Mouse (Mus musculus): ENCODE measurements around the gene Galntl6.

The Galntl6 gene

DNA sequence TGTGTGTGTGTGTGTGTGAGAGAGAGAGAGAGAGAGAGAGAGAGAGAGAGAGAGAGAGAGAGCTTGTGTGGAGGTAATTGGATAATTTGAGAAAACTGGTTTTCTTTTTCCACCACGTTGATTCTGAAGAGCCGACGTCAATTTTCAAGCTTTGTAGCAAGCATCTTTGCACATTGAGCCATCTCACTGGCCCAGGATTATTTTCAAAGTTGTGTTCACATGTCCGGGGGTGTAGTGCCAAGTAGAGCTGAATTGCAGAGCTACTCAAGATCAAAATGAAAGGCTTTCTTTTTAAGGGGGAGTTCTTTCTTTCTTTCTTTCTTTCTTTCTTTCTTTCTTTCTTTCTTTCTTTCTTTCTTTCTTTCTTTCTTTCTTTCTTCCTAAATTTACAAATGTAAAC is 1022.3 kb downstream of the Galntl6 start:
- in situ Hi-C loops (cut with MboI; ENCODE audit: low sequenced_read_pairs): no loop called here

DNA sequence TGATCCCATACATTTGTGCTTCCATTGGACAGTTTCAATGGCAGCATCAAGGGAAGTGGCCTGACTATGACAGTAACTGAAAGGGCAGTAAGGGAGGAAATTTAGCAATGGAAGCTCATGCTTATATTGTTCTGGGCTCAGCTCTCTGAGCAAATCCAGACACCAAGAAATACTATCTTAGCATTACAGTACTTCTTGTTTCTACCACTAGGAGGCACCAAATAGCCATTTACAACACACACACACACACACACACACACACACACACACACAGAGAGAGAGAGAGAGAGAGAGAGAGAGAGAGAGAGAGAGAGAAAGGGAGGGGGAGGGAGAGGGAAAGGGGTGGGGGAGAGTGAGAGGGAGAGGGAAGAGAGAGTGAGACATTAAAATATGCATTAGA is 1023.6 kb downstream of the Galntl6 start:
- in situ Hi-C loops (cut with MboI; ENCODE audit: low sequenced_read_pairs): no loop called here

DNA sequence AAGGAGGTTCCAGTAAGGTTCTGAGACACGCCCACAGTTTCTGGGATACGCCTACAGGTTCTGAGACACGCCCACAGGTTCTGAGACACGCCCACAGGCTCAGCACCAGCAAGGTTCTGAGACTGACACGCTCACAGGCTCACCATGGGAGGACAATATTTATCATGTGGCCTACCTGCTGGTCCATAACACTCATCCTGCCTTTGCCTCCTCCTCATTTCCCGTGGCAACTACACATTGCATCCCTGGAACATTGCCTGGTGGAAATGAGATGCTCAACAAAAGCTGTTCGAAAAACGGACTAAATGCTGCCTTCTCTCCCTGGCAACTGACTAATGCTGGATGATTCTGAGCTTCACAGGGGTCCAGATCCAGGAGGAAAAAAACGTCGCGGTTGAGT is 1033.0 kb downstream of the Galntl6 start:
- in situ Hi-C loops (cut with MboI; ENCODE audit: low sequenced_read_pairs): no loop called here

DNA sequence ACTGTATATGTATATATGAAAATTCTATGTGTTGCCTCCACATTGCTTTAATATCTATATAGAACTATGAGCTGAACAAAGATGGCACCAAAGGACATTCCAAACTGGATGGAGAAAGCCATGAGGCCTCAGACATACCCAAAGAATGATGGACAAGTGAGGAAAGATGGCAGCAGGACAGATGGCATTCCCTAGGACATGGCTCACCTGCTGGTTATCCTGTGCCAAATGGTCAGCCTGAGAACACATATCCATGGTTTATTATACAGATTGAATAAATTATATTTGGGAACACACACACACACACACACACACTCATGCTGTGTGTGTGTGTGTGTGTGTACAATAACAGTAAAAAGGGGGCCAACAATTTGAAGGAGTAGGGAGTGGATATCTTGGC is 1063.4 kb downstream of the Galntl6 start:
- in situ Hi-C loops (cut with MboI; ENCODE audit: low sequenced_read_pairs): no loop called here

DNA sequence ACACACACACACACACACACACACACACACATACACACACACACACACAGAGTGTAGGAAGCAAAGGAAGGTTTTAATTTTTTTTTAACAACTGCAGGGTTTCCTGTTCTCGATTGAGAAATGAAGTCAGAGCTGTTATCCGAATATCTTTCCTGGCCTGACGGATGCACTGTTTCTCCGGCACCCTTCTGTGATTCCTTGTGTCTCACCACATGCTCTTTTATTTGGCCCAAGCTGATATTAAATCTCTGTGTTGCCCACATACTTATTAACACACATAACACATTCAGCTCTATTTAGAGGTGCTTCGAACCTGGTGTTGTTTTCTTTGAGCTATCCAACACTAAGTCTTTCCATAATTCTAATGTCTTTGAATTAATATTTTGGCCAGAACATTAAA is 1069.0 kb downstream of the Galntl6 start:
- in situ Hi-C loops (cut with MboI; ENCODE audit: low sequenced_read_pairs): no loop called here

DNA sequence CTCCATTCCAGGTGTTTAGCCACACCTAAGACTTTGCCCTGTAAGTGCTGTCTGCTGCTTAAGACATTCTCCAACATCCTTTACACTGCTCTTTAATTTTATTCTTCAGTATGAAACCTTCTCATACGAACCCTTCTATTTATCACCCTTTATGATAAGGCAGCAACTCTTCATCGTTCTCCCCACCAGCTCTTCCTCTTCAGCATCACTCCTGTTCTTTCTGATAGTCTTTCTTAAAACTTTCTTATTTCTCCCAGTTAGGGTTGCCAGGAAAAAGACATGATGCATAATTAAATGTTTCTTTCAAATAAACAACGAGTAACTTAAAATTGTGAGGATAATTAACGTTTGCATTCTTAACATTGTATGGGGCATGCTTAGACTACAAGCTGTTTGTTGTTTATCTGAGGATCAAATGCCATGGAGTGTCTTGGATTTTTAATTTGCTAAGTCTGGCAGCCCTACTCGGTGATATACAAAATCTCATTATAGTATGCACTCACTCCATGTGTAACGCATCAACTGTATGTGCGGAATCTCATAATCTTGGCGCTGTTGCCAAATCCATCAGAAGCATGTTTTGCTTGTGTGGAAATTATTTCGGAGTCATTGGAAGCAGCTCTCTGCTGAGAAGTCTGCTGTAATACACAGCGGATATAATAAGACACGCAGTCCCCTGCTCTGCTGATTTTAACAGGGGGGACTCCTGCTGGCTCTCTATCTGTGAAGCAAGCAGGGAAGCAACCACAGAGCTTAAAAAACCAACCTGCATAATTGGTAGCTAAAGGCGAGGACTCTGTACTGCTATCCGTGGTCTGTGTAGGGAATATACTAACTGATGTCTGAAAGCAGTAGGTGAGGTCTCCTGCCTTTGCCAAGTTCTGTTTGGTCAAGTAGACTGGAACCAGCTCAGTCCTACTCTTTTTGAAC is 1069.7 kb downstream of the Galntl6 start:
- in situ Hi-C loops (cut with MboI; ENCODE audit: low sequenced_read_pairs): no loop called here

DNA sequence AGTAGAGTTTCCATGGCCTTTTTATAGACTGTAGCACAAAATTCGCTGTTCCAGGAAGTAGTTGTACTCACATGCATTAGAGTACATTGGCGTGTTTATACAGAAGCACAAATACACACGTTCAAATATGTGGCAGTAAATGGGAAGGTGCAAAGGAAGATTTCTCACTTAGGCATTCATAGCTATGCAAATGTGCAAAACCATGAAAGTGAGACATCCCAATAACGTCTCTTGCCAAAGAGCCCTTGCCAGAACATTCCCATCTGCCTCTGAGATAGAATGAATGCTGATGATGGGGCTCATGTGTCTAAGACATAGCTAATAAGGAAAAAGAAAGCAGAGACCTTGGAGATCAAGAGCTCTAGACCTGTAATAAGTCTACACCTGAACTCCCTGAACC is 1071.0 kb downstream of the Galntl6 start:
- in situ Hi-C loops (cut with MboI; ENCODE audit: low sequenced_read_pairs): no loop called here

DNA sequence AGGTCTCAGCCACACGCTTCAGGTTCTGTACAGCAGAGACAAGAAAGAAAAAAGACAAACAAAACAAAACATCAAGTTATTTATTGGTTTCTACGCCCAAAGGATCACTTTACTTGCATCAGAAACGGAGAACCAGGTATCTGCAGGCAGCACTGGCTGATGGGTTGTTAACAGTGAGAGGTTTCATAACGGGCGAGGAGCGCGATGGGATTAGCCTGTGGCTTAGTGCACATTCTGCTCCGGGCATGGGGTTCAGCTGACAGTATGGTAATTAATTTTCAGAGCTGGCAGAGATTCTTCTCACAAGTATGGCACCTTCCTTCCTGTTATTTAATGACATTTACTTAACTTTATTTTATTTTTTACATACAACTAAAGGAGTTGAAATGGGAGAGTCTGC is 1075.1 kb downstream of the Galntl6 start:
- in situ Hi-C loops (cut with MboI; ENCODE audit: low sequenced_read_pairs): no loop called here

DNA sequence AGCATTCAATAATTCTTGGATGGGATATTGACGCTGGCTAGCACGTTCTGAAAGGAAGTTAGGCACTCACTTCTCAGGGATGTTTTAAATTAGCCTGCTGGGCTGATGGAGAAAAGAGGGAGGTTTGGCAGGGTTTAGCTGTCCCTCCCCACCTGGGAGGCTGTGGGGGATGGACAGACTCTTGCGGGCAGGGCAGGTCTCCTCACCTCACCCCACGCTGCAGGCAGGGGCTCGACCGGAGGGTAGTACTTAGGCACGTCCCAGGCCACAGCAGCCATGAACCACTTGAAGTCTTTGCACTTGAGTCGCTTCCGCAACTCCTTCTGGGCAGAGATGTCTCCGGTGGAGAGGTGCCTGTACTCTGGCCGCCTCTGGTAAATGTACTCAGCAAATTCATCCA is 1075.5 kb downstream of the Galntl6 start:
- in situ Hi-C loops (cut with MboI; ENCODE audit: low sequenced_read_pairs): no loop called here

DNA sequence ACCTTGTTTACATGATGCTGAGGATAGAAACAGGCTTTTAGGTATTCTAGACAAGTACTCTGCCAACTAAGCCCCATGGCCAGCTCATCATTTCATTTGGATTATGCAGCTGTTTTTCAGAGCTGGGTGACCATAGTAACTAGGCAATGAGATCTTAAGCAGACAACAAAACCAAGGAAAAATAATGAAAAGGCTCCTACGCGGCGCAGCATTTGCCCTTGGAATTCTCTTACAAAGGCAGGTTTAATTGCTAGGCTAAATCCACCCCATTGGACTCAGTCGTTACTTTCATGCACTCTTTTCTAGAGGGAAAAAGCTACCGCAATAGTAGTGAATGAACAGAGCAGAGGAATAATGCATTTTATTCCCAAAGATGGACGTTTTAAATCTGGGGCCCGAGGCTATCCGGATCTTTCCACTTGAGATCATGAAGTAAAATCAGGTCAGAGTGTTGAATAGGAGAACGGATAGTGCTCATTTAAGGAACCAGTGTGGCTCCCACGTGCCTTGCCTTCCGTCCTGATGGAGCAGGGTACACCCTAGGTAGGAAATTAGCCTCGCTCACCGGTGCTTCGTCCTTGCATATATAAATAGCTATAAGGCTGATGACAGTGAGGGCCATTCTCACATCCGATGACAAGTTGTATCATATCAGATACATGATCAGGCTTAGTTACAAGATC is 1076.1 kb downstream of the Galntl6 start:
- in situ Hi-C loops (cut with MboI; ENCODE audit: low sequenced_read_pairs): no loop called here

DNA sequence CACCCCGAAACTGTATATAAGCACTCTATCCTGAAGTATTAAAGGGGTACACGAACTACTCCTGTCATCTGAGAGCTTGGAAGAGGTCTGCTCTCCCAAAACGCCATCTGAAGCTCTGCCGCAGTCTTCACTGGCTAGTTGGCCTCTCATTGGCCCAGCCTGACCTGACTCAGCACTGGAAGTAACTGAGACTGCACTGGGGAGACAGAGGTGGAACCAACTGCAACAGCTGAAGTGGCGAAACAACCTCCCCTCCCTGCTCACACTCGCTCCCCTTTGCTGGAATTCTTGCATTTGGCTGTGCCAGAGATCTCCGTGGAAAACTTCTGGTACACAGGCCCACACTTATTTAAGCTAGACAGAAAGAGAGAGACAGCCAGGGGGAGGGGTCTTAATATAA is 1089.3 kb downstream of the Galntl6 start:
- in situ Hi-C loops (cut with MboI; ENCODE audit: low sequenced_read_pairs): no loop called here

DNA sequence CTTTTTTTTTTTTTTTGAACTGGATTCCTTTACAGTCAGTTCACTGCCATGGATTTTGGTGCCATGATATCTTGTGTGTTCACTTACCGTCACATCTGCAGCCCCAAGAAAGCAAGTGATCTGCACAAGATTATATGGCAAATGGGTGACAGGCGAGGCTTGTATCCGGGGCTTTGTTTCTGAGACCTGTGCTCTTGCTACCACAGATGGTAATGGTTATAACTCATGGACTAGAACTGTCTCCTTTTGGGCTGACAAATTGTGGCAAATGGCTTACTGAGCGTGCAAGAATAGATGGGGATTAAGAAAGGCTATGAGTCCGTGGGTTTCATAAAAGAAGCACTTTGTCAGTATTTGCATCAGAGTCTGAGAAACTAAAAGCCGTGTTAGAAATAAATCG is 1096.4 kb downstream of the Galntl6 start:
- in situ Hi-C loops (cut with MboI; ENCODE audit: low sequenced_read_pairs): no loop called here

DNA sequence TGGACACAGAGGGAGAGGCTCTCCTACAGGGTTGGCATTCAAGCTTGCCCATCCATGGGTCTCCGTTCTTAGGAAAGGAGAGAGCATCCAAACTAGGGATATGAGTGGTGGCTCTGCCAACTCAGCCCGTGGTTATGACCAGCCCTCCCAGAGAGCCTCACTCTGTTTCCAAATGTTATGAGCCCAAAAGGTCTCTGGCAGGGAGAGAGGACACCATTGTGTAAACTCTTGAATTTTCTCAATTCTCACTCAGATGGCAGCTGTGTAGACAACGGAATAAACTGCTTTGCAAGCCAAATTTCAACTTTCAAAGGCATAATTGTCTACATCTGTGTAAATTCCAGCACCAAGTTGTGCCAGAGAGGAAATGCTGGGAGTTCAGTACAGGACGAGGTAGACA is 1105.4 kb downstream of the Galntl6 start:
- in situ Hi-C loops (cut with MboI; ENCODE audit: low sequenced_read_pairs): no loop called here

DNA sequence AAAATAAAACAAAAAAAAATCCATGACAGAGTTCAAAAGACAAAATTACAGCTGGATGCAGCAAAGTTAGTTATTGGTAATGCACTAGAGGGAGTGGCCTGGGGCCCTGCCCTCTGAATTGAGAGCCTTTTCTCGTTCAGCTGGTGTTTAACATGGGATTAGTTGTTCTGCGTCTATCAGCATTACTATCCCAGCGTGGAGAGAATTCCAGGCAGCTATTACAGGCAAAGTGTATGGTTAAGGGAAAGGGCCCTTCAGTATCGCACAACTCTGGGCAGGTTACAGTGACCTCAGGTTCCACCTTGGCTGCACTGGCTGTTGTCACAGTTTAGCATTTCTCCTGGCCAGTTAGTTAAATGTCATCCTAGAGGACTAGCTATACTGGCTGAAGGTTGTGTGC is 1107.3 kb downstream of the Galntl6 start:
- in situ Hi-C loops (cut with MboI; ENCODE audit: low sequenced_read_pairs): no loop called here

DNA sequence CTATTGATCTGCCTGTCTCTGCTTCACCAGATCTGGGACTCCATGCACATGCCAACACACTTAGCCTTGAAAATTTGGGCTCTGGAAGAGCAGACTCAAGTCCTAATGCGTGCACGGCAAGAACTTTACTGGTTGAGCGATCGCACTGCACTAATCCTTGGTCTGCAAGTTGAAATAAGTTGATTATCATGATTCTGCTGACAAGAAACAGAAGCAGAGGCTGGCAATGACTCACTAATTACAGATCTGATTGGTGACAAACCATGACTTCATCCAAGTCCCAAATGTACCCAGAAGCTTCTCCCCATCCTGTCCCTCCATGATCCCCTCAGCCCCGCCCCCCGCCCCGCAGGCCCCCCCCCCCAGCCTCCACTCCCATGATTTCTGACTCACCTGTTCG is 1108.6 kb downstream of the Galntl6 start:
- in situ Hi-C loops (cut with MboI; ENCODE audit: low sequenced_read_pairs): no loop called here

DNA sequence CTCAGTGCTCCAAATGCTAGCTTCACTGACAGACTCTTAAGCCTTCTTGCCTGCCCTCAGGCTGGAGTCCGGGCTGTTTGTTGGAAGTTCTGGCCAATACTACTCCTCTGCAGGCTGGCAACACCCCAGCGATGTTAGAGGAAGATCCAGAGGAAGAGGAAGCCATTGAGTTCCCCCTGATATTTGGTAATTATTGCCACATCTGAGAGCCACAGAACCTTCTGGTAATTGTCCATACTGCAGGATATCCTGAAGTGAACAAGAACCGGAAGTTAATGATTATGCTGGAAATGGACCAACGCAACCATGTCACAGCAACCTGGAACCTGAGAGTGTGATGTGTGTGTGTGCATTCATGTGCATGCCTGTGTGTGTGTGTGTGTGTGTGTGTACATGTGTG is 1111.2 kb downstream of the Galntl6 start:
- in situ Hi-C loops (cut with MboI; ENCODE audit: low sequenced_read_pairs): no loop called here

DNA sequence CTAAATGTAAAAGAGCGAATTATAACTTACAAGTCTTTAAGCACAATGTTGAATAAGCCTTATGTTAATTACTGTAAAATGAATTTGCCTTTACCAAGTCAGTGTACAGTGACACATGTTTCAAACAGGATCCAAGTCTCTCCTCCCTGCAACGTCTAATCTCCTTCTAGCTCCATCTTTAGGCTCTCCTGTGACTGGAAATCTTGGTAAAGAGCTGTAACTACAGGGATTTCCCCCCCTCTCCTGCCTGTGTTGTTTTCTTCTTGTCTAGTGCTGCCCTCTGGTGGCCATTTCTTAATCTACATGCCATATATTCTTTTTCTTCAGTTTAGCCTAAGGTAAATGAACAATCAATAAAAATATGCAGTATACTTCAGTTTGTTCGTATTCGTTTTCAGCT is 1112.1 kb downstream of the Galntl6 start:
- in situ Hi-C loops (cut with MboI; ENCODE audit: low sequenced_read_pairs): no loop called here

DNA sequence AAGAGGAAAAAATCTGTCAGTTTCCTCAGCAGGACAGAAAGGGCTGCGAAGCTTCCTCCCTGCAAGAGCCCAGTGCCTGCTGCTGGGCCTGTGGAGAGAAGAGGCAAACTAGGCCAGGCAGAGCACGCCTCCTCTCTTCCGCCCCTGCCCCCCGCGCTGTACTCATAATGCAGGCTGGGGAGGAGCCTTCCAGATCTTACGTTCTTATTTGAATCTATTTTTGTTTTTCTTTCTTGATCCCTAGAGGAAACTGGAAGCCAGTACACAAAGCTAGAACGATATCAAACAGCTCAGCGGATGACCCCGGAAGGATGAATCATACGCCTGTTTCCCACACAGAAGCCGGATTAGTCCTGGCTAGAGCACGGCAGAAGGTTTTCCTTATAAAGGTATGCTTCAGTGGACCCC is 1112.6 kb downstream of the Galntl6 start:
- in situ Hi-C loops (cut with MboI; ENCODE audit: low sequenced_read_pairs): loop anchor here (10.0 kb wide), 3 partner anchors 145 to 365 kb away; partner anchors contain the start of gene Galnt7

DNA sequence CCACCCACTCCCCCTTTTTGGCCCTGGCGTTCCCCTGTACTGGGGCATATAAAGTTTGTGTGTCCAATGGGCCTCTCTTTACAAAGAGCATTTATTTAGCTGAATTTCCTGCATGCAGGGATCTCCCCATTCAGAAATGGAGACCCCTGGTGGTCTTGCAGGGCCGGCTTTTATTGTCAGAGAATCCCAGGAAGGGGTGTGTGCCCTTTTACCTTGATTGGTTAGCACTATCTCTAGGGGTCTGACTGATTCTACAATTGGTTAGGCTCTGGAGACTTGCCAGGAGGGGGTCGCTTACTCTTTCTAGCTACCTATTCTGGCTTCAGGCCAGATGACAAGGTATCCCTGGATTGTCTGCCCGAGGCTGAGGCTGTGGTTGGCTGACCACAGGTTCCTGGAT is 1119.0 kb downstream of the Galntl6 start:
- in situ Hi-C loops (cut with MboI; ENCODE audit: low sequenced_read_pairs): loop anchor here (5.0 to 10.0 kb wide), 4 partner anchors 139 to 359 kb away; partner anchors contain the start of gene Galnt7

DNA sequence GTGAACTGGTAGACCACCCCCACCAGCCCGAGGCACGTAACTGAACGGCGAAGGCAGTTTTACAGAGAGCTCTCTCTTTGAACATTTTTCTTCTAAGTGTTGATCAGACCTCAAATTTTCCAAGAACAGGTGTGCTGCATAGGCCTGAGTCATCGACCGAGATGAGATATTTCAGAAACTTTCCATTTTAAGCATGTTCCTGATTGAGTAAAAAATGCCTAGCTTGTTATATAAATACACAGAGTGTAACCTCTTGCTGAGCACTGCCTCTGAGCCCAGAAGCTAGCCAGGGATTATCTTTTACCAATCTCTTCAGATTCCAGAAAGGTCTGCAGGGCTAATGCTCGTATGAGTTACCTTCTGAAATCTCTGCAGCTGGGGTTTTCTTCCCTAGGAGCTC is 1120.2 kb downstream of the Galntl6 start:
- in situ Hi-C loops (cut with MboI; ENCODE audit: low sequenced_read_pairs): loop anchor here (5.0 to 10.0 kb wide), 4 partner anchors 137 to 357 kb away; partner anchors contain the start of gene Galnt7

DNA sequence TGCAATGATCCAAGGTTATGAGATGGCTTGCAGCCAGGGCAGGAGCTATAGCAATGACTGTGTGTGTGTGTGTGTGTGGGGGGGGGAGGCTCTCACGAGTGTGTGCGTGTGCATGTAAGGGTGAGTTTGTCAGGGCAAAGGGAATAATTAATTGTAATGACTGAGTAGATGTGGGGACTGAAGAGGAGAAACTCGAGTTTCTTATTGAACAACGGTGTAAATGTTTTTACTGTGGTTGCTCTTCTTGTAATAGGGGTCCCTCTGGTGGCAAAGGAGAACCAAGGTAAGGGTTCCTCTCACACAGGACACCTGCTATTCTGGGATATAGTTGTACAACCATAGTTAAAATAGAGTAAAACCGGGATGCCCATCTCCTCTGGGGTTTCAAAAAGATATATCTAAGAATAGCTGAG is 1121.1 kb downstream of the Galntl6 start:
- in situ Hi-C loops (cut with MboI; ENCODE audit: low sequenced_read_pairs): loop anchor here (5.0 to 10.0 kb wide), 4 partner anchors 137 to 357 kb away; partner anchors contain the start of gene Galnt7

DNA sequence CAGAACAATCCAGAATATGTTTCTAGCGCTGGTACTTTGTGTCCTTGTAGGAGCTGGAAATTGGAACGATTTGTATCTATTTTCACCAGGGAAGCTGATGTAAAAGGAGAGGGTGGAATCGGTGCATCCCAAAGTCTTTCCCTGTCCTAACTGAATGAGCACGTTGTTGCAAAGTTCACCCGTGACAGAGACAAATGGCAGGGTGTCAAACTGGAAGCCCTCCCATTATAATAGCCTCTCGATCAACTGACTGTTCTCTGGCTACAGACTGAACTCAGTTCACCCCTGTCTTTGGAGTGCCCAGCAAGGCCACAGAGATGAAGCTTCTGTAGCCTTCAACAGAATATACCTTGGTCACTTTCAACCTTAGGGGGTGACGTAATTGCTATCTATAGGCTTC is 1132.9 kb downstream of the Galntl6 start:
- in situ Hi-C loops (cut with MboI; ENCODE audit: low sequenced_read_pairs): no loop called here
